Mouse (Mus musculus) c-Kit-positive CD71-negative TER-119-negative erythroid progenitor cells, embryonic 14.5 days (primary cell): ENCODE data around the gene Edc4.
"Not testable (repeated sequence)": the region's sequence is repeated elsewhere in the genome, so short reads cannot be mapped to it uniquely, and the experiment has no call there.

ENCODE experiments used
- DNase-seq: peaks from one replicate; pipeline ENCODE4 v3.0.0-alpha.2; 2013; ENCODE audit warnings: low read depth

Gene Edc4

DNA sequence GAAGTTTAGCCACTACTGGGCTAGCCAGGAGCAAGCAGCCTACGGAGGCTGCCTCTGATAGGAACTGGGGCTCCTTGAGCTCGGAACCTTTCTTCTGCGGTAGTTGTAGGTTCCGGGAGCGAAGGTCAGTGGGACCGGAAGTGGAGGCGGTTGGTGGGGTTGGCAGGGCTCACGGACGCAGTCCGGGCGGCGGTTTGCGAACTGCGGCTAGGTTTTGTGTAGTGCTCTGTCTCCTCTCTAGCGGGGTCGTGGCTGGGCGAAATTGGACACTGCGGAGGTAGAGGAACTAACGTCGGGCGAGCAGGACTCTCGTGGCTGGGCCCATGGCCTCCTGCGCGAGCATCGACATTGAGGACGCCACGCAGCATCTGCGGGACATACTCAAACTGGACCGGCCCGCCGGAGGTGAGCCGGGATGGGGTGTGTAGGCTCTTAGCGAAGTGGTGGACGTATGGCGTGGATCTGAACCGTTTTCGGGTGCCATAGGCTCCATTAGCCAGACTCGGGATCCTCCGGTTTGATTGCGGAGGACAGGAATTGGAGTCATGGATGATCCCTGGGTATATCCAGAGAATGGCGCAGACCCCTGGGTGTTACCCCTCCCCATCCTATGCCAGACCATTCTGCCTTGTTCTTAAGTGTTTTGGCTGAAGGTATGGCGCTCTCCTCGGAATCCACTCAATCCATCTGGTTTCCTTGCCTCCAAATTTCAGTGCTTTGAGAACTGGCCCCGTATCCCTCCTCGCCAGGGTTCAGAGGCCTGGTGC, at the start of gene Edc4:
Gene Edc4, plus strand, starts transcription at position 128 of the 767 bp plus-strand sequence.
- peak; percentile 91 for DNase-seq

DNA sequence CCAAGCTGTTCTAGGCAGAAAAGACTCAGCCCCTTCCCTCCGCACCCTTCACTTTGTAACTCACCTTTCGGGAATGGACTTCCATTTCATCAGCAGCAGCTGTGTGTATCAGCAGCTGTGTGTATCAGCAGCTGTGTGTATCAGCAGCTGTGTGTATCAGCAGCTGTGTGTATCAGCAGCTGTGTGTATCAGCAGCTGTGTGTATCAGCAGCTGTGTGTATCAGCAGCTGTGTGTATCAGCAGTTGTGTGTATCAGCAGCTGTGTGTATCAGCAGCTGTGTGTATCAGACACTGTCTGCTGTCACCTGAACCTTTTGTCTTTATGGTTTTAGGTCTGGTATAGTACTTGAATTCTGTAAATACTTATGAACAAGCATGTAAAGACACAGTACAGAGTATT, 46.9 kb upstream of the Edc4 start:
- not testable (repeated sequence) for DNase-seq

- peak; percentile 84 for DNase-seq
These were observed 45.4 kb upstream of the Edc4 start for GRCm38 (mm10) chr8:105835318-105835717.

GRCm38 (mm10) chr8:105836991-105837390, 43.7 kb upstream of the Edc4 start:
- DNase-seq = no peak

DNA sequence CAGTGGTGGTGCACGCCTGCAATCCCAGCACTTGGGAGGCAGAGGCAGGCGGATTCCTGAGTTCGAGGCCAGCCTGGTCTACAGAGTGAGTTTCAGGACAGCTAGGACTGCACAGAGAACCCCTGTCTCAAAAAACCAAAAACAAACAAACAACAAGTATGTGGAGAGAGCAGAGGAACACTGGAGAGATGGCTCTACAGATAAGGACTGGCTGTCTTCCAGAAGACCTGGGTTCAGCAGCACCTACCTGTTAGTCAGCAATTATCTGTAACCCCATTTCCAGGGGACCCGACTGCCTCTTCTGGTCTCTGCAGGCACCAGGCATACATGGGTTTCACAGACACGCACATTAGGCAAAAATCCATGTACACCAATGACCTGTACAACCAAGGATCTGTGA, 41.5 kb upstream of the Edc4 start:
- no peak for DNase-seq

GRCm38 (mm10) chr8:105846678-105847077, 34.0 kb upstream of the Edc4 start:
- DNase-seq = no peak

- no peak for DNase-seq
These were observed 30.7 kb upstream of the Edc4 start for GRCm38 (mm10) chr8:105850014-105850413.

GRCm38 (mm10) chr8:105850611-105851010, 30.1 kb upstream of the Edc4 start:
- no peak for DNase-seq

DNA sequence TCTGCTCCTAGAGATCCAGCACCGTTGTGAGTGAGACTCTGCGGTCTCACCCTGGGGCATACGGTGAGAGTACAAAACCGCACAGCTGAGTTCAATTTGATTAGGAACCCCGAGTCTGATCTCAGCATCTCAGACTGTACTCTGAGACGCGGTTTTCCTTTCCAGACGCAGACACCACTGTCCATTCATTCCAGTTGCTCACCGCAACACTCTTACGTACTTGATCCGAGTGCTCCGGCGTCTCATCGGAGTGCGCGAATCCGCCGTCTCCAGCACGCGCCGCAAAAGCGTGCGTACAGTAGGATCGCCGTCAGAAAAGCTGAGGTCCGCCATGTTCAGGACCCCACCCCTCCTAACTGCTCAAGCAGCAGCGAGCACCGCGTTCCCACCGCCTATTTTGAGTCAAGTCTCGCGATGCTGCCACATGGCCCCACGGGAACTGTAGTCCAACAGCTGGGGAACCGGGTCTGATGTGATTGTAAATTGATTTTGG, 29.0 kb upstream of the Edc4 start:
- DNase-seq = peak; percentile 90

- no peak for DNase-seq
These were observed 28.4 kb upstream of the Edc4 start for GRCm38 (mm10) chr8:105852146-105852729.

- no peak for DNase-seq
These were observed 27.5 kb upstream of the Edc4 start, which contains the start of gene Cenpt for GRCm38 (mm10) chr8:105853178-105853577. Gene Cenpt, minus strand, starts transcription at chr8:105853278.

DNA sequence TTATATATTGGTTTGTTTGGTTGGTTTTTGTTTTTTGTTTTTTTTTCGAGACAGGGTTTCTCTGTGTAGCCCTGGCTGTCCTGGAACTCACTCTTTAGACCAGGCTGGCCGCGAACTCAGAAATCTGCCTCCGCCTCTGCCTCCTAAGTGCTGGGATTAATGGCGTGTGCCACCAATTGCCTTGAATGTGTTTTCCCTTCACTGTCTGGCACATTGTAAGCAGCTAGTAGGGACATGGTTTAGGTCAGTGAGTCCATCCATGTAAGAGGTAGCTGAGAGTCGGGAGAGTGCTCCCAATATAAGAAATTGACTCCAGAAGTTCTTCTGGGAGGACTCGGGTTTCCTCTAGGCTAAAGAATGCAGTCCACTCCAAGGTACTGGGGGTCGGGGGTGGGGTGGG, 26.4 kb upstream of the Edc4 start:
- no peak for DNase-seq

- DNase-seq = peak; percentile 87
These were observed 25.9 kb upstream of the Edc4 start, which contains the start of gene Thap11 for GRCm38 (mm10) chr8:105854715-105855216. Gene Thap11, plus strand, starts transcription at chr8:105855132.

GRCm38 (mm10) chr8:105855248-105856167, 25.2 kb upstream of the Edc4 start:
- DNase-seq = no peak

DNA sequence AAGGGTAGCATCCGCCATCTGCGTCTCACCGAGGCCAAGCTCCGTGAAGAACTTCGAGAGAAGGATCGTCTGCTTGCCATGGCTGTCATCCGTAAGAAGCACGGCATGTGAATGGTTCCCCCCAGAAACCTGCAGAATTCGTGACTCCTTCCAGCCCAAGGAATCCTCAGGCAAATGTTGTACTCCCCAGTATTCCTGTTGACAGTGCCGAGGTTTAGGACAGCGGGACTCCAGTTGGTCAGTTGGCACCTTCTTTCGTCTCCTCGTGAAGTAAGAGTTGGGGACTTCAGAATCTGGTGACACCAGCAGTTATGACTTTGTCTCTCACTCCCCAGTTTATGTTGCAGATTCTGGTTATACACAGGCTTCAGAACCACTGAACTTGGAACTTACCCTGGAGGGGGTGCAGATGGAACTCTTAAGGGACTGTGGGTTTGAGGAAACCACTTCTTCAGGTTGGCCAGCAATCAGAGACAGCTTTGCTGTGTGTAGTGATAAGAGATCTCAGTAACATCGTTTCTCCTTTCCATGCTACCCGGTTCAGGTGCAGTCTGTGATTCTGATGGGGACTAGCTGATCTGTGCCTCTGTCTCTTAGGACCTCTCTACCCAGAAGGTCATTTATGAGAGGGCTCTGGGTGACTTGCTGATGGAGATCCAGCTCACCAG, 24.4 kb upstream of the Edc4 start:
- DNase-seq = no peak

DNA sequence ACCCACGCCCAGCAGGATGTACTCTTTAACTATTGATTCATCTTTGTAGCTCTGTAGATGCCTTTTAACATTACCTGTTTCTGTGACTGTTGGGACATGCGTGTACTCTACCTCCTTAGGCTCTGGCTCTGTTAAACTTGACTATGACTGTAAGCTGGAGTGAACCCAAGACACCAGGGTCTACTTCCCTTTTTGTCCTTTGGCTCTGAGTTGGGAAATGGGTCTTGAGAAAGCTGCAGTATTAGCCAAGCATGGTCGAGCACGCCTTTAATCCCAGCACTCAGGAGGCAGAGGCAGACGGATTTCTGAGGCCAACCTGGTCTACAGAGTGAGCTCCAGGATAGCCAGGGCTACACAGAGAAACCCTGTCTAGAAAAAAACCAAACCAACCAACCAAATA, 22.2 kb upstream of the Edc4 start:
- DNase-seq = no peak

DNA sequence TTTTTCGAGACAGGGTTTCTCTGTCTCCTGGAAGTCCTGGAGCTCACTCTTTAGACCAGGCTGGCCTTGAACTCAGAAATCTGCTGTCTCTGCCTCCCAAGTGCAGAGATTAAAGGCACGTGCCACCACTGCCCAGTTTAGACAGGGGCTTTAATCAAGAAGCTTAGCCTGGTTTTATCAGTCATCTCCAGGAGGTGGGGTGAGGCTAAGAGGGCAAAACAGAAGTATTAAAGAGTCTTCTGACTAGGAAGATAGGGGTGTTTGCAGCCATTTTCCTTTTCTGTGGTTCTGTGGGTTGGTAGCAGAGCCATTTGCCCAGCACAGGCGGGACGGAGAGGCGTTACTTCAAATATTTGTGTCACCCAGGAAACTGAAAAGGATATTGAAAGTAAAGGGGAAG, 21.4 kb upstream of the Edc4 start:
- DNase-seq = no peak

GRCm38 (mm10) chr8:105860143-105860981, 20.3 kb upstream of the Edc4 start, which contains the start of gene Nutf2:
Gene Nutf2, plus strand, starts transcription at chr8:105860580.
- DNase-seq = peak; percentile 92

- no peak for DNase-seq
These were observed 18.7 kb upstream of the Edc4 start for GRCm38 (mm10) chr8:105861951-105862350.

DNA sequence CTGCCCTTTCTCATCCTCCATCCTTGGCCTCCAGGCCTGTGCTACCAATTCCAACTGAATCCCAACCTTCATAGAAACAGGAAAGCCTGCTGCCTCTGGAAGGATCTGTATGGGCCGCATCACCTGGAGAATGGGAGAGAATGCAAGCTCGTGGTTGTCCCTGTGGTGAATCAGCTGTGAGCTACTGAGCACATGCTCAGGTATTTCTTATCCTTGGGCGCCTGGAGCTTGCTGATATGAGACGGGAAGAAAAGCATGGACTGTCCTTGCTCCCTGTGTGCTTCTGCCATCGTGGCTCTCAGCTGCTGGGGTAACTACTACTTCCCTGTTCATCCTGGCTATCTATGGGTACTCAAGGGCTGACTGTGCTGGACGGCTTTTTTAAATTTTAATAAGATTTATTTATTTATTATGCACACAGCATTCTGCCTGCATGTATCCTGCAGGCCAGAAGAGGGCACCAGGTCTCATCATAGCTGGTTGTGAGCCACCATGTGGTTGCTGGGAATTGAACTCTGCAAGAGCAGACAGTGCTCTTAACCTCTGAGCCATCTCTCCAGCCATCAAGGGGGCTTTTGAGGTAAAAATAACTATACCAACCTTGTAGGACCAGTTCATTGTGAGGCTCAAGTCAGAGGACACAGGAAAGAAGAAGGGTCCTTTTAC, 14.2 kb upstream of the Edc4 start:
- DNase-seq = no peak
